Mouse (Mus musculus) embryonic stem cell, embryonic (primary cell): ENCODE measurements around the gene Abcb8.

ENCODE experiments used
- CTCF ChIA-PET, 4 experiments: fragments of 300-600 bp in 2 of 4; fragments of 350-600 bp in 2 of 4; sonication (Branson Sonifier 250); formaldehyde crosslinking; loops; one replicate each; lab custom pipeline; 2022; ENCODE audit warnings: inconsistent platforms in 2 of 4; lab: Charles Lee
- POLR2A ChIA-PET, 4 experiments: fragments of 300-600 bp in 2 of 4; fragments of 350-600 bp in 2 of 4; sonication (Branson Sonifier 250); formaldehyde crosslinking; loops; one replicate each; lab custom pipeline; 2022; ENCODE audit warnings: antibody characterized with exemption in 4 of 4, inconsistent platforms in 1 of 4; lab: Charles Lee

The Abcb8 gene

GRCm38 (mm10) chr5:24444746-24445427 lies 51.4 kb downstream of the Abcb8 start, which contains the start of gene Fastk:
Gene Fastk (minus strand): TSS chr5:24445287.
- ChIA-PET CTCF (interaction anchor here (0.5 to 2.4 kb wide), 23 partner anchors 8 to 305 kb away, joined by 3 to 11 read pairs (median 5); partner anchors contain the start of gene Abcb8 (in 2 of the 4)), POLR2A (interaction anchor here in 3 of 4 experiments (0.5 to 4.4 kb wide), 51 partner anchors 8 to 1871 kb away, joined by 3 to 45 read pairs (median 4); partner anchors contain the start of genes Abcb8 (in 2 of the 3), Abcf2 (in 2 of the 3), Cdk5 (in 2 of the 3) and Agap3 (in 1 of the 3))

- ChIA-PET POLR2A (interaction anchor here in 3 of 4 experiments (0.7 to 4.4 kb wide), 45 partner anchors 8 to 397 kb away, joined by 3 to 45 read pairs (median 5); partner anchors contain the start of genes Abcb8 (in 2 of the 3), Abcf2 (in 2 of the 3), Cdk5 (in 2 of the 3) and Nub1 (in 1 of the 3)), CTCF (interaction anchor here (0.5 to 2.4 kb wide), 22 partner anchors 9 to 305 kb away, joined by 3 to 11 read pairs (median 5); partner anchors contain the start of gene Abcb8 (in 2 of the 4))
Observed at GRCm38 (mm10) chr5:24445428-24446080, 52.1 kb downstream of the Abcb8 start.

GRCm38 (mm10) chr5:24446630-24447029 lies 53.2 kb downstream of the Abcb8 start:
- ChIA-PET CTCF (interaction anchor here (0.5 to 2.3 kb wide), 8 partner anchors 24 to 85 kb away, joined by 4 to 11 read pairs (median 5); partner anchors contain the start of gene Abcb8 (in 1 of the 4)), POLR2A (interaction anchor here (0.6 to 2.4 kb wide), 30 partner anchors 8 to 1222 kb away, joined by 3 to 18 read pairs (median 4); partner anchors contain the start of genes Abcb8 (in 2 of the 4), Abcf2 (in 2 of the 4), Cdk5 (in 2 of the 4) and Slc4a2 (in 2 of the 4))

GRCm38 (mm10) chr5:24447624-24448298 lies 54.3 kb downstream of the Abcb8 start, which contains the start of gene Tmub1:
Gene Tmub1 (minus strand): TSS chr5:24447854.
- POLR2A ChIA-PET: interaction anchor here (0.5 to 2.4 kb wide), 40 partner anchors 9 to 396 kb away, joined by 3 to 18 read pairs (median 4); partner anchors contain the start of genes Abcb8 (in 2 of the 4), Abcf2 (in 2 of the 4), Cdk5 (in 2 of the 4) and Slc4a2 (in 2 of the 4)

GRCm38 (mm10) chr5:24451264-24452029 lies 58.0 kb downstream of the Abcb8 start:
- POLR2A ChIA-PET: interaction anchor here in 3 of 4 experiments (0.6 to 2.3 kb wide), 35 partner anchors 8 to 1078 kb away, joined by 3 to 11 read pairs (median 3); partner anchors contain the start of genes Abcf2 (in 1 of the 3), Cdk5 (in 1 of the 3), Slc4a2 (in 1 of the 3) and Tomm7 (in 1 of the 3)
- CTCF ChIA-PET: interaction anchor here (0.6 to 3.2 kb wide), 17 partner anchors 19 to 287 kb away, joined by 3 to 22 read pairs (median 4); partner anchors contain the start of genes Abcb8 (in 1 of the 4) and Nupl2 (in 1 of the 4)

More at GRCm38 (mm10) chr5:24447624-24448298, 54.3 kb downstream of the Abcb8 start, which contains the start of gene Tmub1:
- CTCF ChIA-PET: interaction anchor here (0.5 to 2.3 kb wide), 13 partner anchors 31 to 621 kb away, joined by 3 to 11 read pairs (median 5); partner anchors contain the start of gene Abcb8 (in 1 of the 4)

- ChIA-PET POLR2A (interaction anchor here in 3 of 4 experiments (0.6 to 2.3 kb wide), 31 partner anchors 8 to 1077 kb away, joined by 3 to 11 read pairs (median 3); partner anchors contain the start of genes Abcf2 (in 1 of the 3), Cdk5 (in 1 of the 3), Fastk (in 1 of the 3) and Slc4a2 (in 1 of the 3)), CTCF (interaction anchor here (0.6 to 3.2 kb wide), 10 partner anchors 18 to 95 kb away, joined by 3 to 22 read pairs (median 5); partner anchors contain the start of gene Abcb8 (in 1 of the 4))
Observed at GRCm38 (mm10) chr5:24452030-24452690, 58.7 kb downstream of the Abcb8 start, which contains the start of gene Agap3. Gene Agap3 (plus strand): TSS chr5:24452177.

- ChIA-PET CTCF (interaction anchor here in 3 of 4 experiments (0.6 to 3.2 kb wide), 7 partner anchors 18 to 298 kb away, joined by 3 to 22 read pairs (median 4); partner anchors contain the start of gene Abcb8 (in 1 of the 3)), POLR2A (interaction anchor here in 3 of 4 experiments (0.8 to 2.3 kb wide), 10 partner anchors 8 to 47 kb away, joined by 3 to 11 read pairs (median 3); partner anchors contain the start of genes Cdk5 (in 1 of the 3), Fastk (in 1 of the 3) and Slc4a2 (in 1 of the 3))
Observed at GRCm38 (mm10) chr5:24452691-24453233, 59.3 kb downstream of the Abcb8 start.

GRCm38 (mm10) chr5:24453283-24453984 lies 60.0 kb downstream of the Abcb8 start:
- POLR2A ChIA-PET: interaction anchor here in 3 of 4 experiments (1.0 to 2.5 kb wide), 10 partner anchors 8 to 46 kb away, joined by 3 to 9 read pairs (median 3); partner anchors contain the start of gene Fastk (in 3 of the 3)
- CTCF ChIA-PET: interaction anchor here in 2 of 4 experiments (0.6 to 3.2 kb wide), 6 partner anchors 17 to 297 kb away, joined by 3 to 22 read pairs (median 4); partner anchors contain the start of gene Abcb8 (in 1 of the 2)

- POLR2A ChIA-PET: interaction anchor here in 2 of 4 experiments (1.2 to 2.5 kb wide), 3 partner anchors 8 to 15 kb away, joined by 3 to 9 read pairs (median 3); partner anchors contain the start of gene Fastk (in 2 of the 2)
- CTCF ChIA-PET: interaction anchor here in 1 of 4 experiments (1.3 to 3.2 kb wide), 2 partner anchors 17 to 59 kb away, joined by 4 to 22 read pairs; partner anchors contain the start of gene Abcb8
Observed at GRCm38 (mm10) chr5:24453985-24454303, 60.5 kb downstream of the Abcb8 start.

- ChIA-PET CTCF (interaction anchor here in 1 of 4 experiments (0.6 kb wide), 1 partner anchor 179 kb away, joined by 3 read pairs; no protein-coding TSS in a partner anchor), POLR2A (interaction anchor here in 3 of 4 experiments (0.6 to 2.5 kb wide), 11 partner anchors 10 to 1318 kb away, joined by 3 to 9 read pairs (median 4); partner anchors contain the start of genes Fastk (in 2 of the 3) and Abcf2 (in 1 of the 3))
Observed at GRCm38 (mm10) chr5:24455076-24455475, 61.6 kb downstream of the Abcb8 start.

GRCm38 (mm10) chr5:24455613-24456012 lies 62.1 kb downstream of the Abcb8 start:
- ChIA-PET CTCF (interaction anchor here in 1 of 4 experiments (0.6 kb wide), 1 partner anchor 180 kb away, joined by 3 read pairs; no protein-coding TSS in a partner anchor), POLR2A (interaction anchor here in 3 of 4 experiments (0.6 to 2.5 kb wide), 7 partner anchors 10 to 1073 kb away, joined by 3 to 9 read pairs (median 6); partner anchors contain the start of gene Fastk (in 2 of the 3))
